Mouse (Mus musculus) megakaryocyte-erythroid progenitor cell, adult 5-6 weeks (primary cell): ENCODE measurements at regions not wholly inside any gene's neighbourhood (a gene's known extent, or its start where the extent isn't known, plus 50 kb on each side); places are given as distances from the start of the nearest gene placed in this dataset.

Source experiments
- ATAC-seq: replicated peaks from 2 replicates; pipeline ENCODE4 v1.8.0; 2016; ENCODE audit warnings: mild to moderate bottlenecking, inconsistent platforms; ENCODE audit not compliant: severe bottlenecking, poor library complexity, low FRiP score, low TSS enrichment

DNA sequence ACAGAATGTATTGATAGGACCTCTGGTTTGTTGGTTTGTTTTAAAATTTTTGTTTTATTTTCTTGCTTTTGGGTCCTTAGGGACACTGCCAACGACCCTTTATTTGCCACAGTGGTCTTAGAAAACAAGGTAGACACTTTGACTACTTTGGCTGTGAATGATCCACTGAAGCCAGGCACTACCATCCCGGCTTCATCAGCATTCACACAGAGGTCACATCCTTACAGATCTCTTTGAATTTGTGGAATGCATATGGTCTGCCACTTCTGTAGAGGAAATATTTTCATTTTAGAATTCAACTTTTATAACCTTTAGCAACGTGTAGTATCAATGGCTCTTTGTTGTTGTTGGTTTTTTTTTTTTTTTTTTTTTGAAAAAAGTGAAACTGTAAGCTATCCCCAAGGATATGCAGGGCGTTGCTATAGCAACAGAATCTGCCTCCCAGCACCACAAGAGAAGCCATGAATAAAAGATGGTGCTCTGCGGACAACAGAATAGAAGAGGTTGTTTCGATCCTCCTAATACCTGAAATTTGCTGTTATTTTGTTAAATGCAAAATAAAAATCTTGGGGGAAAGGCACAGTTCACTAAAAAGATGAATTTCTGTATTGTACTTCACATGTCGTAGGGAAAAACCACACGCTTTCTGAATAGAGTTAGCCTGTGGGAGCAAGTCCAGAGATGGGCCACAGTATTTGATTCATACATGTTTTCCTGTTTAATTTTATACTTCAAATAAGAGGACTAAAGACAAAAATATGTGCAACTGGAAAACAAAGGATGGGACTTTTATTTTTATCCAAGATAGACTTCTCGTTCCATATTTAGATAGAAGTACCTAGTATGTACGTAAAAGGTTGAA lies 103.4 kb downstream of the Brms1l start:
- ATAC-seq, result no peak

DNA sequence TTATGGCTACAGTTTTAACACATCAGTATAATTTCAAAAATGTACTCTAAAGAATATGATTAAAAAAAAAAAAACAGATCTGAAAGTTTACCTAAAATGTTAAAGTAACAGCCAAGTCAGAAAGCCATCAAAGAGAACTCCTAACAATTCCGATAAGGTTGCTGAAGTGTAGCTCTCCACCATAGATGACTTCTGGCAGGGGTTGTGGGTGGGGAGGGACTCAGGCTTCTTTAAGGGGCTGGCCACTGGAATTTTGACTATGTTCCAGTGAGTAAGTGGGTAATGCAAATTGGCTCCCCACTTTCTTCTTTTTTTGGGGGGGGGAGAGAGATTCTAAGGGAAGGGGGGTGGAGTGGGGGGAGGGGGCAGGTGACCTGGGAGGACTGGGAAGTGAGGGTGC lies 98.0 kb downstream of the Brms1l start:
- no peak for ATAC-seq

DNA sequence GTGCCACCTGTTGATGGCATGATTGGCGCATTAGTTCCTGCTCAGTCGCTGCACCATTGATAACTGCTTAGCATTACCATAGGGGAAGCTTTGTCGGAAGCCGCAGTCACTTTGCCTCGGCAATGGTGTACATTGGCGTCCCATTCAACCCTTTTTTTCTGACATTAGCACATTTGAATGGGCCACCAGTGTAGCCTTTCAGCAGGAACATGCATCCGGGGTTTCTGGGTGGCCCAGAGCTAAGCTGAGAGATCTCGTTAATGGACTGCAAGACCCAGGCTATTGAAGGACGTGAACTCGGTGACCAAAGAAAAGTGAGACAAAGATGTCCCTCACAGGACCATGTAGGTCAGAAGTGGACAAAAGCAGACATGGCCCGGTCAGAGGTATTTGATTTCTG lies 97.3 kb downstream of the Brms1l start:
- ATAC-seq, result no peak

DNA sequence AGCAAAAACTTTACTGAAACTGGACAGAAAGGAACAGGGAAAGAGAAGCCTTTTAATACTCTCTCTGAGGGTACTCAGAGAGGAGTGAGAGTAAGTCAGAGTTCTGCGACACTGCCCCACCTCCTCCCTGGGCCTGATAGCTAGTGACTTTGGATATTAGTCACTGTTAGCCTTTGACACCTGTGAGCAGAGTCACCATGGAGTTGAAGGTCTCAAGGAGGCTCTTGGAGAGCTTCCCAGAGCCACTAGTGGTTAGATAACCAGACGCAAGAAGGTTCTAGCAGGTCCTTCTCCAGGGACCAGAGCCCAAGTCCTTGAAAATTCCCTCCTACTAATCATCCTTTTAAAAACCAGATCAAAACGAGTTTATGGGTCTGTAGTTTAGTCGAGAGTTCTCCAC lies 94.3 kb downstream of the Brms1l start:
- ATAC-seq, result no peak

DNA sequence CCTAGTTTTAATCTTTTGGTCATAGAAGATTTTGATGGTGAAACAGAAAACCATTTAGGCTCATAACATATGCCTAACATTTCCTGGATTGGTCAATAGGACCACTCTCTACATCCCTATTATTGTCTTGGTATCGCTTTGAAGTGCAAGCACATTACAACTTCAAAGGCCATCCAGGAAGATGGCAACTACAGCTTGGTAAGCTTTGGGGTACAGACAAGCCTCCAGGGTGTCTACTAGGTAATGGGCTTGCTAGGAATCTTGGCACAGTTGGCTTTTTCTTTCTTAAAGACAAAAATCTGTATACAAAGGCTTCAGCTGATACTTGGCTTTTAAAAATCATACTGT lies 90.8 kb downstream of the Brms1l start:
- no peak for ATAC-seq

DNA sequence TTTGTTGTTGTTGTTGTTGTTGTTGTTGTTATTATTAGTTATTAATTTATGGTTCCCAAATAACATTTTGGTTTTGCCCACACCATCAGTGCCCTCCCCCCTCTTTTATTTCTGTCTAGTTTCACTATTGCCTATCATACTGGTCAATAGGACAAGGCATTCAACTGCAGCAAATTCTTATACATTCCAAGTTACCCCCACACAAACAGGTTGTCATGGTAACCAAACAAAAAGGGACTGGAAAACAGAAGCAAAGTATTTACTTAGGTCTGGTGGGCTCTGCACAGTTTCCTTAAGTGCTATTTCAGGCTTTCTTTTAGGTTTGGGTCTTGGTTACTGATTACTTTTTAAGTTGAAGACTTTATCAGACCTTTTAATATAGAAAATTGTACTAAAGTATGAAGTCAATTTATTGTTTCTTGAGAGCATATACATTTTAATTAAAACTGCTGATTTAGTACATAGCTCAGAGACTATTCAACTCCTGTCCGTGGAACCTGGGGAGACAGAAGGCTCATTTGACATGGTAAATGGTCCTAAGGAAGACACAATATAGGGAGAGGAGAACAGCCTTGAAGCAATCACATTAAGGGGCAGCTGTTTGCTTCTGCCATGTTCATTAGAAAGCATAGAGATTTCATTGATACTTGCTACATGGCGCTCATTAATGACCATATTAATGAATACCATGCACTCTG lies 90.3 kb downstream of the Brms1l start:
- ATAC-seq, result no peak
